ENCODE assay signal across 13 mouse cellular contexts in genomic region chr16:84100444-84100843, GRCm38 (mm10).
"Had no signal": no experiment of that assay in that cellular context is flagged by ENCODE, and none has a peak within 500 bp of the region (broad histone marks: within the 10 kb centered on the region; RNA-seq: fewer than 3 reads in every experiment).

No protein-coding gene starts in this region.

- ATAC-seq: midbrain, embryonic 13.5 days; midbrain, embryonic 16.5 days had no signal

- DNase-seq: kidney, adult 8-10 months; kidney, postnatal 10 days; kidney, postnatal 36 days; layer of hippocampus, postnatal 36 days; left cerebral cortex, postnatal 4 days; lung, adult 18-20 months; lung, postnatal 10 days; lung, postnatal 36 days; spleen, adult 18-20 months; thymus, adult 18-20 months; thymus, postnatal 36 days had no signal
